Mouse (Mus musculus): ENCODE data around the gene Gm26566. TPM values are rescaled to one million over a fixed set of nuclear protein-coding genes. Genes with fewer than 3 reads are reported as not detected.
A peak's percentile ranks its signal among the peaks of the same experiment; 100 is the strongest.

The Gm26566 gene
- 0.70 and 1.2 TPM in 2 replicates for polyA plus RNA-seq (2014; fragmentation: Nextera tagmentation; extraction: Ambion mirVana)

DNA sequence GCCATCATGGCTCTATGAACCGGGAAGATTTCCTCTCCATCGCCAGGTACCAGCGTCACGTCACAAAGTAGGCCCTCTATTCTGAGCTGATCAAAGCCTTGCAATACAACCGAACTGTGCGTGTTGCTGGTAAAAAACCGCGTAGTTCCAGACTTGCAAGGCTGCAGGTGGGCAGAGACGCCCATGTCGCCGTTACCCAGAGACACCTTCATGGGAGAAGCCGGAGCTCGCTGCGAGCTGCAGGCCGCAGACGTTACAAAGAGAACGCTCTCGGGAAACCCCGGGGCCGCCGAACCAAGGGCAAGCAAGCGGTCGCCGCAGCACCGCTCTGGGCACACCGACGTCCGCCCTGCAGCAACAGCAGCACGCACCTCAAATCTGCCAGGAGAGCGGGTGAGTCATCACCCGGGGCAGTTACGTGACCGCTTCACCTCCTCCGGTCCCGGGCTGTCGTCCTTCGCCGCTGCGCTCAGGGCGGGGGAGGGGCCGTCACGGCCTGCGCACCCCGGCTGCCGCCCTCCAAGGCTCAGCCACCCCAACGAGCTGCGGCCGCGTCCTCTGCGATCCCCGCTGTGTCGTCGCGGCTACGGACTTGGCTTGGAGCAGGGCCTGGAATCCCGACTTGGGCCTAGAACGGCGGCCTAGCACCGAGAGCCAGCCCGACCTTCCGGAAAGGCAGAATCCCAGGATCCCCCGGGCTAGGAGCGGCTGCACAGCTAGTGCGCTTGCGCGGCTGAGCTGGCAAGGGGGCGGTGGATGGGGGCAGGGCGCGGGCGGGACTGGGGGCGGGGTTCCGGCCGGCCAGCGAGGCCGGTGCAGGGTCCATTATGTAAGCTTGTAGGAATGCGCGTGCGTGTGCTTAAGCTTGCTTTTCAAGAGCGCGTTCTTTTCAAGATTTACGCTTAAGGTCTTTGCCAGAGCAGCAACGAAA is at the start of gene Gm26566, which contains the start of gene Klhl9:
TSS of gene Gm26566 (plus strand) at position 15 of the 931 bp plus-strand sequence.
TSS of gene Klhl9 (minus strand) at position 675 of the 931 bp plus-strand sequence.
- Histone ChIP-seq H3K9ac (ENCODE audit: low read length) (peak within 1 kb of the TSS; percentile 96), H3K4me2 (ENCODE audit: low read length) (peak within 1 kb of the TSS; percentile 96), H3K4me3 (ENCODE audit: low read depth, low read length) (peak within 1 kb of the TSS; percentile 98), H3K27ac (ENCODE audit: low read depth) (peak within 1 kb of the TSS; percentile 92), H3K4me1 (replicated peaks; ENCODE audit: control insufficient read depth, insufficient read depth, low read length) (peaks cover 21% of the 10 kb centered on the region), H3K9me3 (ENCODE audit: control insufficient read depth, low read length) (no peaks in the 10 kb centered on the region), H3K36me3 (ENCODE audit: control insufficient read depth, insufficient read depth, low read length) (peaks cover 22% of the 10 kb centered on the region), H3K27me3 (replicated peaks; ENCODE audit: control insufficient read depth, insufficient read depth, low read length) (no peaks in the 10 kb centered on the region)
- under 1% methylated on average over 82 of the region's 82 CpGs for WGBS
- DNase-seq (ENCODE audit: low spot score) (peak; percentile 96), ATAC-seq (replicated peaks; ENCODE audit: low FRiP score, low TSS enrichment, low read depth) (peak; percentile 93)

DNA sequence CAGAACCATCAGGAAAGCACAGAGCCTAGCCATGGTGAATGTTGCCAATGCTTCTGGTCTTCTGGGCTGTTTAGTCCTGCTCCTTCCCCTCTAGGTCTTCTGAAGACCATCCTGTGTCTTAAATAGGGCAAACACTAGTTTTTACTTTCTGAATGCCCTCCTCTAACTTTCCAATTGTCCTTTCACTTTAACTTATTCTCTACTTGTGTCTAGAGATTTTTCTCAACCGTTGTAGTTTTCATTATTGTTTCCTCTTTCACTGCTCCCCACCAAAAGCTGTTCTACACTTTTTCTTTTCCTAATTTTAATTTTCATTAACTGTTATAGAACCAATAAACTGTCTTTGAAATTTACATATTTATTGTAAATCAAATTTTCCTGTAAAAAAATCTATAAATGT is 44.8 kb upstream of the Gm26566 start, which contains the start of gene Ifna16:
TSS of gene Ifna16 (minus strand) at position 101 of the 400 bp plus-strand sequence.
- no peak within 1 kb of the TSS for H3K4me3 ChIP-seq (ENCODE audit: low read depth, low read length)
- no peaks in the 10 kb centered on the region for H3K4me1 ChIP-seq (replicated peaks; ENCODE audit: control insufficient read depth, insufficient read depth, low read length)
- WGBS: 88% methylated on average over 1 of the region's 1 CpGs
- no peak for ATAC-seq (replicated peaks; ENCODE audit: low FRiP score, low TSS enrichment, low read depth)
- no peak within 1 kb of the TSS for H3K27ac ChIP-seq (ENCODE audit: low read depth)
- no peak within 1 kb of the TSS for H3K9ac ChIP-seq (ENCODE audit: low read length)
- DNase-seq (ENCODE audit: low spot score): no peak
- no peaks in the 10 kb centered on the region for H3K9me3 ChIP-seq (ENCODE audit: control insufficient read depth, low read length)
- H3K36me3 ChIP-seq (ENCODE audit: control insufficient read depth, insufficient read depth, low read length): no peaks in the 10 kb centered on the region
- no peak within 1 kb of the TSS for H3K4me2 ChIP-seq (ENCODE audit: low read length)
- H3K27me3 ChIP-seq (replicated peaks; ENCODE audit: control insufficient read depth, insufficient read depth, low read length): no peaks in the 10 kb centered on the region

DNA sequence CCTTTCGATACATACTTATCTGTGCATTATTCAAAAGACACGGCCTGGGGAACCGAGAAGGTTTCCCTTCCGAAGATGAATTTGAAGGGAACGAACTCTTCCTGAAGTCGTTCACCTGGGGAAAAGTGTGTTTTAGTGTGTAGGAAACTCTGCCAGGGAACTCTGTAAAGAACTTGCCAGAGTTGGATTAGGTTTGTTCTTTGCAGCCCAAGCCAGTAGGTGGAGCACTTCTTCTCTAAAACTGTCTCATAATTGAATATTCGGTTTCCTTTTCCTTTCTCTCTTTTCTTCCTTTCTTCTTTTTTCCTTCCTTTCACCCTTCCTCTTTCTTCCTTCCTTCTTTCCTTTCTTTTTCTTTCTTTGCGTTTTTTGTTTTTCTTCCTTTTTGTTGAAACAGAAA is 41.2 kb upstream of the Gm26566 start:
- DNase-seq (ENCODE audit: low spot score) (peak; percentile 60), ATAC-seq (replicated peaks; ENCODE audit: low FRiP score, low TSS enrichment, low read depth) (no peak)
- no peak overlapping the region for H3K4me2 ChIP-seq (ENCODE audit: low read length)
- no peak overlapping the region for H3K27ac ChIP-seq (ENCODE audit: low read depth)
- WGBS: 46% methylated on average over 8 of the region's 8 CpGs
- no peak overlapping the region for H3K4me3 ChIP-seq (ENCODE audit: low read depth, low read length)
- H3K9ac ChIP-seq (ENCODE audit: low read length): no peak overlapping the region
- no peaks in the 10 kb centered on the region for H3K27me3 ChIP-seq (replicated peaks; ENCODE audit: control insufficient read depth, insufficient read depth, low read length)
- H3K9me3 ChIP-seq (ENCODE audit: control insufficient read depth, low read length): no peaks in the 10 kb centered on the region
- H3K36me3 ChIP-seq (ENCODE audit: control insufficient read depth, insufficient read depth, low read length): no peaks in the 10 kb centered on the region
- no peaks in the 10 kb centered on the region for H3K4me1 ChIP-seq (replicated peaks; ENCODE audit: control insufficient read depth, insufficient read depth, low read length)

DNA sequence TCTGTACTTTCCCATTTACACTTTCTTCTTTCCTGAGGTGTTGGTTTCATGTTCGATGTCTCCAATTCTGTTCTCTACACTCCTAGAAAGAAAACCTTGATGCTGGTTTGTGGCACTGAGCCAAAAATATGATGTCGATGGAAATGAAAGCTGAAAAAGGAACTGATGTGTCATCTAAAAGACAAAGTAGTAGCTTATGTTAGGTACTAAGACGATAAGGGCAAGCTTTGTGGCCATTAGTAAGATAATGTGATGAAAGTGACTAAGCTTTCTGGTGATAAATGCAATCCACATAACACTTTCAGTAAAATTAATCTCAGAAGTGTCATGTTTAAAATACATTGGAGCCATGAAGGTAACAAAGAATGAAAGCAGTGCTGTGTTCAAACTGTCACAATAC is 40.3 kb upstream of the Gm26566 start:
- Histone ChIP-seq H3K4me2 (ENCODE audit: low read length) (no peak overlapping the region), H3K36me3 (ENCODE audit: control insufficient read depth, insufficient read depth, low read length) (no peaks in the 10 kb centered on the region), H3K9ac (ENCODE audit: low read length) (no peak overlapping the region), H3K4me1 (replicated peaks; ENCODE audit: control insufficient read depth, insufficient read depth, low read length) (no peaks in the 10 kb centered on the region), H3K4me3 (ENCODE audit: low read depth, low read length) (no peak overlapping the region), H3K27ac (ENCODE audit: low read depth) (no peak overlapping the region), H3K9me3 (ENCODE audit: control insufficient read depth, low read length) (no peaks in the 10 kb centered on the region), H3K27me3 (replicated peaks; ENCODE audit: control insufficient read depth, insufficient read depth, low read length) (no peaks in the 10 kb centered on the region)
- 68% methylated on average over 3 of the region's 3 CpGs for WGBS
- ATAC-seq (replicated peaks; ENCODE audit: low FRiP score, low TSS enrichment, low read depth) (no peak), DNase-seq (ENCODE audit: low spot score) (no peak)

DNA sequence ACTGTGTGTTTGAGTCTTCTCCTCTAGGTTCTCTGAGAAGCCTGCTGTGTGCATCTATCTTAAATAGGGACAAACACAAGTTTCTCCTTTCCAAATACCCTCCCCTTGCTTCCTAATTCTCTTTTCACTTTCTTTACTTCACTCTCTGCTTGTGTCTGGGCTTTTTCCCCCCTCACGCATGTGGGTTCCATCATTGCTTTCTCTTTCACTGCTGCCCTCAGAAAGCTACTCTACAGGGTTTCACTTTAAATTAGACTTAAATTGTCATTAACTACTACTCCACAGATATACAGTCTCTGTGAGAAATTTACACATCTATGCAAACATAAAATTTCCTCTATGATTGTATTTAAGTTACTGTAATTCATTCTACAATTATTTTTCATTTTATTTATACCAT is 37.8 kb upstream of the Gm26566 start, which contains the start of gene Ifna2:
TSS of gene Ifna2 (minus strand) at position 101 of the 400 bp plus-strand sequence.
- no peaks in the 10 kb centered on the region for H3K4me1 ChIP-seq (replicated peaks; ENCODE audit: control insufficient read depth, insufficient read depth, low read length)
- H3K27ac ChIP-seq (ENCODE audit: low read depth): no peak within 1 kb of the TSS
- 65% methylated on average over 1 of the region's 1 CpGs for WGBS
- no peak within 1 kb of the TSS for H3K4me3 ChIP-seq (ENCODE audit: low read depth, low read length)
- H3K4me2 ChIP-seq (ENCODE audit: low read length): no peak within 1 kb of the TSS
- H3K36me3 ChIP-seq (ENCODE audit: control insufficient read depth, insufficient read depth, low read length): no peaks in the 10 kb centered on the region
- ATAC-seq (replicated peaks; ENCODE audit: low FRiP score, low TSS enrichment, low read depth) (no peak), DNase-seq (ENCODE audit: low spot score) (no peak)
- H3K27me3 ChIP-seq (replicated peaks; ENCODE audit: control insufficient read depth, insufficient read depth, low read length): no peaks in the 10 kb centered on the region
- H3K9me3 ChIP-seq (ENCODE audit: control insufficient read depth, low read length): no peaks in the 10 kb centered on the region
- no peak within 1 kb of the TSS for H3K9ac ChIP-seq (ENCODE audit: low read length)

DNA sequence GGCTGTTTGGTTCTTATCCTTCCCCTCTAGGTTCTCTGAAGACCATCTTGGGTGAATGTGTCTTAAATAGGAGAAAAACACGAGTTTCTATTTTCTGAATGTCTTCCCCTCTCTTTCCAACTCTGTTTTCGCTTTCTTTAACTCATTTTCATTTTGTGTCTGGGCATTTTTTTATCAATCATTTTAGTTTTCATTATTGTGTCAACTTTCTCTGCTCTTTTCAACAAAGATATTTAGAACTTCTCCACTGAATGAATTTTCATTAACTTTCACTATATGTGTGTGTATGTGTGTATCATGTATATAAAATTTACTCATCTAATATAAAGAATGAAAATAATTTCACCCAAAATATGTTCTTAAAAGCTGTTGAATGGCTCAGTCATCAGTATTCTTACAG is 30.3 kb upstream of the Gm26566 start, which contains the start of gene Ifnab:
TSS of gene Ifnab (minus strand) at position 101 of the 400 bp plus-strand sequence.
- H3K4me1 ChIP-seq (replicated peaks; ENCODE audit: control insufficient read depth, insufficient read depth, low read length): no peaks in the 10 kb centered on the region
- no peaks in the 10 kb centered on the region for H3K27me3 ChIP-seq (replicated peaks; ENCODE audit: control insufficient read depth, insufficient read depth, low read length)
- H3K9ac ChIP-seq (ENCODE audit: low read length): no peak within 1 kb of the TSS
- H3K27ac ChIP-seq (ENCODE audit: low read depth): no peak within 1 kb of the TSS
- 72% methylated on average over 2 of the region's 2 CpGs for whole genome bisulfite sequencing
- no peaks in the 10 kb centered on the region for H3K9me3 ChIP-seq (ENCODE audit: control insufficient read depth, low read length)
- H3K4me3 ChIP-seq (ENCODE audit: low read depth, low read length): no peak within 1 kb of the TSS
- no peak for DNase-seq (ENCODE audit: low spot score)
- no peaks in the 10 kb centered on the region for H3K36me3 ChIP-seq (ENCODE audit: control insufficient read depth, insufficient read depth, low read length)
- H3K4me2 ChIP-seq (ENCODE audit: low read length): no peak within 1 kb of the TSS
- no peak for ATAC-seq (replicated peaks; ENCODE audit: low FRiP score, low TSS enrichment, low read depth)

DNA sequence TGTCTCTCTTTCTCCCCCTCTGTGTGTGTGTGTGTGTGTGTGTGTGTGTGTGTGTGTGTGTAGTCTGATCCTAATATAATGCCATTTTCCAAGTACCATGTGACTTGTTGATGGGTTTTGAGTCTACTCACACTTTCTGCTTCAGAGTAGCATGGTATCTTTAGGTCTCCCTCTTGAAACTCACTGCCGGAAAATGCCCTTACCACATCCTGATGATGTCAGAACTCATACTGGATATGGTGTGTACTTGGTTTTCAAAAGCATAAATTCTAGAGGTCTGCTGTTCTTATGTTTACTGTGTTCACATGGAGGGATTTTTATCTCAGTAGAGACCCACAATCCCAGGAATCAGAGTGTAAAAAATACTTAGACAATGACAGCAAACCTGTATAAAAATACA is 29.1 kb upstream of the Gm26566 start:
- no peak overlapping the region for H3K4me2 ChIP-seq (ENCODE audit: low read length)
- H3K4me1 ChIP-seq (replicated peaks; ENCODE audit: control insufficient read depth, insufficient read depth, low read length): no peaks in the 10 kb centered on the region
- no peak overlapping the region for H3K9ac ChIP-seq (ENCODE audit: low read length)
- no peak overlapping the region for H3K27ac ChIP-seq (ENCODE audit: low read depth)
- no peak overlapping the region for H3K4me3 ChIP-seq (ENCODE audit: low read depth, low read length)
- DNase-seq (ENCODE audit: low spot score) (no peak), ATAC-seq (replicated peaks; ENCODE audit: low FRiP score, low TSS enrichment, low read depth) (no peak)
- H3K27me3 ChIP-seq (replicated peaks; ENCODE audit: control insufficient read depth, insufficient read depth, low read length): no peaks in the 10 kb centered on the region
- no peaks in the 10 kb centered on the region for H3K9me3 ChIP-seq (ENCODE audit: control insufficient read depth, low read length)
- H3K36me3 ChIP-seq (ENCODE audit: control insufficient read depth, insufficient read depth, low read length): no peaks in the 10 kb centered on the region
- WGBS: 83% methylated on average over 1 of the region's 1 CpGs

DNA sequence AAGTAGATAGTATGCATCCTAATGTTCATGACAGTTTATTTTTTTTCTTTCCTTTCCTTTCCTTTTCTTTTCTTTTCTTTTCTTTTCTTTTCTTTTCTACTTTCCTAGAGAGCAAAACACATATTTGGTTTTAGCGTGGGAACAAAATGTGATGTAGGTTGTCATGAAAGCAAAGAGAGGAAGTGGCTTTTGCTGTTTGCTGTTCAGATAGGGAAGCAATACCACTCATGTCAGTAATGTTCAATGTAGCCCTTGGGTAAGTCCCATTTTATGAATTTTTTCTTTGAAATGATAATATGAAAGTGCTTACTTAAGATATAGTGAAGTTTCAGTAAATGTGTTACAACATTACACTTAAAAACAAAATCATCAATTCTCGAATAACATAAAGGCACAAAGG is 28.2 kb upstream of the Gm26566 start:
- H3K4me2 ChIP-seq (ENCODE audit: low read length): no peak overlapping the region
- no peaks in the 10 kb centered on the region for H3K4me1 ChIP-seq (replicated peaks; ENCODE audit: control insufficient read depth, insufficient read depth, low read length)
- no peaks in the 10 kb centered on the region for H3K9me3 ChIP-seq (ENCODE audit: control insufficient read depth, low read length)
- H3K9ac ChIP-seq (ENCODE audit: low read length): no peak overlapping the region
- H3K27ac ChIP-seq (ENCODE audit: low read depth): no peak overlapping the region
- ATAC-seq (replicated peaks; ENCODE audit: low FRiP score, low TSS enrichment, low read depth): no peak
- WGBS: 86% methylated on average over 2 of the region's 2 CpGs
- H3K27me3 ChIP-seq (replicated peaks; ENCODE audit: control insufficient read depth, insufficient read depth, low read length): no peaks in the 10 kb centered on the region
- no peaks in the 10 kb centered on the region for H3K36me3 ChIP-seq (ENCODE audit: control insufficient read depth, insufficient read depth, low read length)
- no peak overlapping the region for H3K4me3 ChIP-seq (ENCODE audit: low read depth, low read length)
- DNase-seq (ENCODE audit: low spot score): no peak

All from intestine, embryonic 14.5 days (tissue).